Mouse (Mus musculus): ENCODE measurements around the gene Gabrb3. TPM values are rescaled to one million over a fixed set of nuclear protein-coding genes. Genes with fewer than 3 reads are reported as not detected.

The Gabrb3 gene
- 74.4 and 83.1 TPM in 2 replicates for polyA plus RNA-seq (2014; fragmentation: Nextera tagmentation; extraction: Ambion mirVana)

- H3K9me3 ChIP-seq (ENCODE audit: control insufficient read depth, low read length): no peaks in the 10 kb centered on the region
- no peaks in the 10 kb centered on the region for H3K36me3 ChIP-seq (replicated peaks; ENCODE audit: control insufficient read depth, insufficient read depth)
- WGBS: 89% methylated on average over 2 of the region's 2 CpGs
- no peak within 1 kb of the TSS for H3K4me3 ChIP-seq (replicated peaks; ENCODE audit: low read length)
- DNase-seq (ENCODE audit: low spot score): no peak
- no peak for ATAC-seq (ENCODE audit: low FRiP score)
- no peak within 1 kb of the TSS for H3K27ac ChIP-seq
- no peaks in the 10 kb centered on the region for H3K27me3 ChIP-seq (ENCODE audit: control insufficient read depth, insufficient read depth, low read length)
- H3K9ac ChIP-seq: no peak within 1 kb of the TSS
- no peaks in the 10 kb centered on the region for H3K4me1 ChIP-seq (replicated peaks; ENCODE audit: control insufficient read depth, insufficient read depth, low read length)
- H3K4me2 ChIP-seq (replicated peaks): no peak within 1 kb of the TSS
Observed at GRCm38 (mm10) chr7:57419392-57419791, at the start of gene Gabrb3. Gene Gabrb3, plus strand, starts transcription at chr7:57419692.

GRCm38 (mm10) chr7:57384112-57384511 is 35.4 kb upstream of the Gabrb3 start:
- Histone ChIP-seq H3K27ac (no peak overlapping the region), H3K9ac (no peak overlapping the region), H3K4me3 (replicated peaks; ENCODE audit: low read length) (no peak overlapping the region), H3K27me3 (ENCODE audit: control insufficient read depth, insufficient read depth, low read length) (0 out of 2 replicates have a peak, but pooled peaks cover 7% of the 10 kb centered on the region), H3K9me3 (ENCODE audit: control insufficient read depth, low read length) (no peaks in the 10 kb centered on the region), H3K4me1 (replicated peaks; ENCODE audit: control insufficient read depth, insufficient read depth, low read length) (no peaks in the 10 kb centered on the region), H3K36me3 (replicated peaks; ENCODE audit: control insufficient read depth, insufficient read depth) (no peaks in the 10 kb centered on the region), H3K4me2 (replicated peaks) (no peak overlapping the region)
- DNase-seq (ENCODE audit: low spot score) (peak; percentile 83), ATAC-seq (ENCODE audit: low FRiP score) (peak; percentile 75)
- WGBS: 31% methylated on average over 4 of the region's 4 CpGs

- Histone ChIP-seq H3K9me3 (ENCODE audit: control insufficient read depth, low read length) (no peaks in the 10 kb centered on the region), H3K4me2 (replicated peaks) (peak within 1 kb of the TSS; percentile 96), H3K27ac (peak within 1 kb of the TSS; percentile 69), H3K4me3 (replicated peaks; ENCODE audit: low read length) (peak within 1 kb of the TSS; percentile 77), H3K36me3 (replicated peaks; ENCODE audit: control insufficient read depth, insufficient read depth) (no peaks in the 10 kb centered on the region), H3K27me3 (ENCODE audit: control insufficient read depth, insufficient read depth, low read length) (0 out of 2 replicates have a peak, but pooled peaks cover 7% of the 10 kb centered on the region), H3K9ac (peak within 1 kb of the TSS; percentile 81), H3K4me1 (replicated peaks; ENCODE audit: control insufficient read depth, insufficient read depth, low read length) (no peaks in the 10 kb centered on the region)
- ATAC-seq (ENCODE audit: low FRiP score) (peak; percentile 82), DNase-seq (ENCODE audit: low spot score) (peak; percentile 39)
- 2% methylated on average over 67 of the region's 71 CpGs for WGBS
Observed at GRCm38 (mm10) chr7:57386517-57387340, 32.8 kb upstream of the Gabrb3 start, which contains the start of gene Gabrg3. Gene Gabrg3, minus strand, starts transcription at chr7:57387188.

- Histone ChIP-seq H3K27me3 (ENCODE audit: control insufficient read depth, insufficient read depth, low read length) (0 out of 2 replicates have a peak, but pooled peaks cover 7% of the 10 kb centered on the region), H3K36me3 (replicated peaks; ENCODE audit: control insufficient read depth, insufficient read depth) (no peaks in the 10 kb centered on the region), H3K4me2 (replicated peaks) (peak overlapping the region; percentile 96), H3K4me3 (replicated peaks; ENCODE audit: low read length) (peak overlapping the region; percentile 77), H3K9ac (peak overlapping the region; percentile 81), H3K9me3 (ENCODE audit: control insufficient read depth, low read length) (no peaks in the 10 kb centered on the region), H3K4me1 (replicated peaks; ENCODE audit: control insufficient read depth, insufficient read depth, low read length) (no peaks in the 10 kb centered on the region), H3K27ac (no peak overlapping the region)
- DNase-seq (ENCODE audit: low spot score) (peak; percentile 35), ATAC-seq (ENCODE audit: low FRiP score) (no peak)
- WGBS: 18% methylated on average over 6 of the region's 6 CpGs
Observed at GRCm38 (mm10) chr7:57387341-57387654, 32.2 kb upstream of the Gabrb3 start.

GRCm38 (mm10) chr7:57390046-57390445 is 29.4 kb upstream of the Gabrb3 start:
- no peak for ATAC-seq (ENCODE audit: low FRiP score)
- 0 out of 2 replicates have a peak, but pooled peaks cover 7% of the 10 kb centered on the region for H3K27me3 ChIP-seq (ENCODE audit: control insufficient read depth, insufficient read depth, low read length)
- no peak overlapping the region for H3K9ac ChIP-seq
- H3K27ac ChIP-seq: no peak overlapping the region
- no peaks in the 10 kb centered on the region for H3K9me3 ChIP-seq (ENCODE audit: control insufficient read depth, low read length)
- H3K4me1 ChIP-seq (replicated peaks; ENCODE audit: control insufficient read depth, insufficient read depth, low read length): no peaks in the 10 kb centered on the region
- H3K36me3 ChIP-seq (replicated peaks; ENCODE audit: control insufficient read depth, insufficient read depth): no peaks in the 10 kb centered on the region
- H3K4me2 ChIP-seq (replicated peaks): no peak overlapping the region
- DNase-seq (ENCODE audit: low spot score): no peak
- no peak overlapping the region for H3K4me3 ChIP-seq (replicated peaks; ENCODE audit: low read length)
- WGBS: 55% methylated on average over 4 of the region's 4 CpGs

- ATAC-seq (ENCODE audit: low FRiP score): no peak
- no peaks in the 10 kb centered on the region for H3K27me3 ChIP-seq (ENCODE audit: control insufficient read depth, insufficient read depth, low read length)
- no peak for DNase-seq (ENCODE audit: low spot score)
- H3K36me3 ChIP-seq (replicated peaks; ENCODE audit: control insufficient read depth, insufficient read depth): no peaks in the 10 kb centered on the region
- 91% methylated on average over 4 of the region's 4 CpGs for WGBS
- no peak overlapping the region for H3K4me2 ChIP-seq (replicated peaks)
- no peak overlapping the region for H3K9ac ChIP-seq
- H3K4me1 ChIP-seq (replicated peaks; ENCODE audit: control insufficient read depth, insufficient read depth, low read length): no peaks in the 10 kb centered on the region
- H3K27ac ChIP-seq: no peak overlapping the region
- no peaks in the 10 kb centered on the region for H3K9me3 ChIP-seq (ENCODE audit: control insufficient read depth, low read length)
- no peak overlapping the region for H3K4me3 ChIP-seq (replicated peaks; ENCODE audit: low read length)
Observed at GRCm38 (mm10) chr7:57393551-57393950, 25.9 kb upstream of the Gabrb3 start.

- H3K9ac ChIP-seq: no peak overlapping the region
- H3K27ac ChIP-seq: no peak overlapping the region
- no peaks in the 10 kb centered on the region for H3K36me3 ChIP-seq (replicated peaks; ENCODE audit: control insufficient read depth, insufficient read depth)
- H3K27me3 ChIP-seq (ENCODE audit: control insufficient read depth, insufficient read depth, low read length): no peaks in the 10 kb centered on the region
- no peaks in the 10 kb centered on the region for H3K9me3 ChIP-seq (ENCODE audit: control insufficient read depth, low read length)
- ATAC-seq (ENCODE audit: low FRiP score) (no peak), DNase-seq (ENCODE audit: low spot score) (no peak)
- no peaks in the 10 kb centered on the region for H3K4me1 ChIP-seq (replicated peaks; ENCODE audit: control insufficient read depth, insufficient read depth, low read length)
- H3K4me3 ChIP-seq (replicated peaks; ENCODE audit: low read length): no peak overlapping the region
- no peak overlapping the region for H3K4me2 ChIP-seq (replicated peaks)
- WGBS: 76% methylated on average over 4 of the region's 4 CpGs
Observed at GRCm38 (mm10) chr7:57411163-57411562, 8.3 kb upstream of the Gabrb3 start.

GRCm38 (mm10) chr7:57412896-57413295 is 6.6 kb upstream of the Gabrb3 start:
- Histone ChIP-seq H3K9ac (no peak overlapping the region), H3K27me3 (ENCODE audit: control insufficient read depth, insufficient read depth, low read length) (no peaks in the 10 kb centered on the region), H3K36me3 (replicated peaks; ENCODE audit: control insufficient read depth, insufficient read depth) (no peaks in the 10 kb centered on the region), H3K4me2 (replicated peaks) (no peak overlapping the region), H3K27ac (no peak overlapping the region), H3K9me3 (ENCODE audit: control insufficient read depth, low read length) (no peaks in the 10 kb centered on the region), H3K4me3 (replicated peaks; ENCODE audit: low read length) (no peak overlapping the region), H3K4me1 (replicated peaks; ENCODE audit: control insufficient read depth, insufficient read depth, low read length) (no peaks in the 10 kb centered on the region)
- DNase-seq (ENCODE audit: low spot score) (no peak), ATAC-seq (ENCODE audit: low FRiP score) (no peak)
- WGBS: 22% methylated on average over 1 of the region's 1 CpGs

GRCm38 (mm10) chr7:57421044-57421443 is 1.6 kb downstream of the Gabrb3 start:
- WGBS: 93% methylated on average over 1 of the region's 1 CpGs
- Histone ChIP-seq H3K9ac (no peak overlapping the region), H3K27ac (no peak overlapping the region), H3K36me3 (replicated peaks; ENCODE audit: control insufficient read depth, insufficient read depth) (no peaks in the 10 kb centered on the region), H3K4me3 (replicated peaks; ENCODE audit: low read length) (no peak overlapping the region), H3K9me3 (ENCODE audit: control insufficient read depth, low read length) (no peaks in the 10 kb centered on the region), H3K4me2 (replicated peaks) (no peak overlapping the region), H3K27me3 (ENCODE audit: control insufficient read depth, insufficient read depth, low read length) (no peaks in the 10 kb centered on the region), H3K4me1 (replicated peaks; ENCODE audit: control insufficient read depth, insufficient read depth, low read length) (no peaks in the 10 kb centered on the region)
- ATAC-seq (ENCODE audit: low FRiP score) (no peak), DNase-seq (ENCODE audit: low spot score) (no peak)

Data from hindbrain, embryonic 14.5 days (tissue).